Mouse (Mus musculus) intestine, embryonic 16.5 days (tissue): ENCODE data around the gene Cdhr3. TPM values are rescaled to one million over a fixed set of nuclear protein-coding genes. Genes with fewer than 3 reads are reported as not detected.
A peak's percentile ranks its signal among the peaks of the same experiment; 100 is the strongest.

Source experiments
- ATAC-seq: fragments of 200-750 bp; cut with Nextera tagmentation; 2 replicates; pipeline ENCODE4 v1.8.0; 2017; ENCODE audit warnings: moderate TSS enrichment, moderate library complexity
- H3K27ac ChIP-seq: fragments of 300-500 bp; sonication (generic); 2 replicates; pipeline ENCODE4 v1.5.1; 2014; ENCODE audit warnings: mild to moderate bottlenecking, low read length
- H3K27me3 ChIP-seq: fragments of 300-500 bp; sonication (generic); replicated peaks from 2 replicates; pipeline ENCODE4 v1.6.1; 2014; ENCODE audit warnings: low read length, control low read depth, mixed read lengths; ENCODE audit not compliant: control insufficient read depth, insufficient read depth
- H3K36me3 ChIP-seq: fragments of 300-500 bp; sonication (generic); 2 replicates; pipeline ENCODE4 v1.6.1; 2014; ENCODE audit warnings: low read length, control low read depth; ENCODE audit not compliant: control insufficient read depth, insufficient read depth
- H3K4me1 ChIP-seq: fragments of 300-500 bp; sonication (generic); 2 replicates; pipeline ENCODE4 v1.6.1; 2014; ENCODE audit warnings: low read length, control low read depth, mixed read lengths; ENCODE audit not compliant: control insufficient read depth, insufficient read depth
- H3K4me2 ChIP-seq: fragments of 300-500 bp; sonication (generic); 2 replicates; pipeline ENCODE4 v1.6.1; 2014; ENCODE audit warnings: low read depth, low read length, control low read depth
- H3K4me3 ChIP-seq: fragments of 300-500 bp; sonication (generic); 2 replicates; pipeline ENCODE4 v1.5.1; 2014; ENCODE audit warnings: mild to moderate bottlenecking, low read length
- H3K9ac ChIP-seq: fragments of 300-500 bp; sonication (generic); 2 replicates; pipeline ENCODE4 v1.6.1; 2014; ENCODE audit warnings: low read depth, low read length
- H3K9me3 ChIP-seq: fragments of 300-500 bp; sonication (generic); 2 replicates; pipeline ENCODE4 v1.6.1; 2016; ENCODE audit warnings: low read length, control low read depth; ENCODE audit not compliant: control insufficient read depth
- WGBS: fragments of 180-500 bp; shearing (Covaris S2); extraction: QIAGEN DNeasy Blood & Tissue Kit; methylation state at CpG from one replicate; pipeline ENCODE4 v1.1.7; 2014; 5-methylcytosine and 5-hydroxymethylcytosine counted together
- polyA plus RNA-seq: library from polyadenylated mRNA; unstranded; fragments of >200 nt; fragmentation: Nextera tagmentation; extraction: Ambion mirVana; gene quantifications from 2 replicates; pipeline ENCODE4 v1.2.1, GENCODE M21; 2015

Gene Cdhr3
- polyA plus RNA-seq, 1 experiment from 2014 or later = 0.04 TPM

- no peak for ATAC-seq
- Histone ChIP-seq H3K27ac (no peak overlapping the region), H3K36me3 (no peaks in the 10 kb centered on the region), H3K4me2 (no peak overlapping the region), H3K9me3 (no peaks in the 10 kb centered on the region), H3K4me1 (peaks cover 3% of the 10 kb centered on the region; the same call in 1 of the 2 replicates), H3K9ac (no peak overlapping the region), H3K4me3 (no peak overlapping the region), H3K27me3 (no peaks in the 10 kb centered on the region)
- 55% methylated on average over 5 of the region's 5 CpGs for WGBS
Measured at GRCm38 (mm10) chr12:33086151-33086550, 6.5 kb downstream of the Cdhr3 start.

DNA sequence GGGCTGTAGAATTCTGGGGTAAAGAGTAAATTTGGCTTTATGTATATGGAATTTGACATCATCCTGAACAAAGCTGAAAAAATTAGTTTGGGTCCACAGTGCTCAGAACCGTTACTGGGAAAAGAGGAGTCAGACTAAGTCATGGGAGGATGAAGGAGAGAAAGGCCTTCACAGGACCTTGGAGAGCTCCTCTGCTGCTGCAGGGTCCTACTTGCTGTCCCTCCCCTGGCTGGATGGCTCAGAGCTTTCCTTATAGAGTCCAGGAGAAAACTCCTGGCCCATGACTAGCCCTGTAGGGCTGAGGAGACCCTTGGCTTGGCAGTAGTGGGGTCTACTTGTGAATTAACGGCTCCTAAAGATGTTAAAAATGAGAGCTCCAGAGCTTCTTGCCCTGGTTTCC lies 8.0 kb downstream of the Cdhr3 start:
- ATAC-seq = 0 out of 2 replicates have a peak, but pooled peaks have one; percentile 50
- no peak overlapping the region for H3K27ac ChIP-seq
- H3K27me3 ChIP-seq = no peaks in the 10 kb centered on the region
- H3K4me3 ChIP-seq = no peak overlapping the region
- no peak overlapping the region for H3K4me2 ChIP-seq
- H3K9me3 ChIP-seq = no peaks in the 10 kb centered on the region
- WGBS = 34% methylated on average over 2 of the region's 2 CpGs
- no peaks in the 10 kb centered on the region for H3K36me3 ChIP-seq
- peaks cover 3% of the 10 kb centered on the region; the same call in 1 of the 2 replicates for H3K4me1 ChIP-seq
- no peak overlapping the region for H3K9ac ChIP-seq

DNA sequence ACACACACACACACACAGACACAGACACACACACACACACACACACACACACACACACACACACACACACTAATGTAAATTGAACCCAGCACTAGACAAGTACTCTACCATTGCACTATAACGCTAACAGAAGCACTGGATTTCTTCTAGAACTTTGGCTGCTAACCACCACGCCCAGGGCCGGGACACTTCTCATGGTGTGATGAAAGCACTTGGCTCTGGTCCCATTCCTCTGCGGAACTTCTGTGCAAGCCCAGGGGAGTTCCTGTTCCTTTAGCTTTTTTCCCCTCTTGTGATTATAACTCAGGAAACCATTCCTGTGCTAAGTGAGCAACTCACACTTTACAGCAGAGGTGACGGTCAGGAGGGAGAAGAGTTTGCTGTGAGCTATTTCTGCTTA lies 9.3 kb downstream of the Cdhr3 start:
- Histone ChIP-seq H3K4me2 (no peak overlapping the region), H3K36me3 (no peaks in the 10 kb centered on the region), H3K4me1 (peaks cover 7% of the 10 kb centered on the region; the same call in 1 of the 2 replicates), H3K9me3 (no peaks in the 10 kb centered on the region), H3K27me3 (no peaks in the 10 kb centered on the region; the same call in 1 of the 2 replicates), H3K27ac (no peak overlapping the region), H3K9ac (no peak overlapping the region), H3K4me3 (no peak overlapping the region)
- WGBS = 33% methylated on average over 5 of the region's 5 CpGs
- ATAC-seq = peak; percentile 53; the same call in 1 of the 2 replicates

GRCm38 (mm10) chr12:33076309-33076708 lies 16.4 kb downstream of the Cdhr3 start:
- no peak for ATAC-seq
- H3K4me1 ChIP-seq = 0 out of 2 replicates have a peak, but pooled peaks cover 3% of the 10 kb centered on the region
- WGBS = 34% methylated on average over 3 of the region's 3 CpGs
- H3K36me3 ChIP-seq = no peaks in the 10 kb centered on the region
- H3K9me3 ChIP-seq = no peaks in the 10 kb centered on the region
- no peak overlapping the region for H3K9ac ChIP-seq
- no peak overlapping the region for H3K4me3 ChIP-seq
- no peak overlapping the region for H3K4me2 ChIP-seq
- no peak overlapping the region for H3K27ac ChIP-seq
- H3K27me3 ChIP-seq = no peaks in the 10 kb centered on the region; the same call in 1 of the 2 replicates

- H3K27me3 ChIP-seq = no peaks in the 10 kb centered on the region
- no peak for ATAC-seq
- H3K4me2 ChIP-seq = no peak overlapping the region
- no peak overlapping the region for H3K4me3 ChIP-seq
- 54% methylated on average over 8 of the region's 8 CpGs for WGBS
- H3K36me3 ChIP-seq = no peaks in the 10 kb centered on the region
- H3K4me1 ChIP-seq = no peaks in the 10 kb centered on the region
- no peak overlapping the region for H3K27ac ChIP-seq
- H3K9ac ChIP-seq = no peak overlapping the region; the same call in 1 of the 2 replicates
- no peaks in the 10 kb centered on the region for H3K9me3 ChIP-seq
Measured at GRCm38 (mm10) chr12:33071901-33072672, 20.6 kb downstream of the Cdhr3 start.

DNA sequence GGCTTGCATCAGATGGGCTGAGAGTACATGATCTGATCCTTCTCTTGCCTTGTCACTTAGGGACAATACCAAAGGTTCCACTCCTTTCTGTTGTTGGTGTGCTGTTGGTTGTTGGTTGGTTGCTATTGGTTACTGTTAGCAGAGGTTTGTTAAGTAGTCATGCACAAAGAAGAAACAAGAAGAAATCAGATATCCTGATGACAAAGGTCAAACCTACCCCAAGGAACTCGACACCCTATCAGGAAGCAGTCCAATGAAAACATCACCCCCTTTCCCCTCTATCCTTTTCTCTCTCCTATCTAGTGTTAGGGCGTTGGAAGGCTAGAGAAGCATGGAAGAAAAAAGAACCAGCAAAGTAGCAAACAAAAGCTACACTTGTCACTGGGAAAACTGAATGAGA lies 23.7 kb downstream of the Cdhr3 start:
- no peaks in the 10 kb centered on the region for H3K4me1 ChIP-seq
- H3K36me3 ChIP-seq = no peaks in the 10 kb centered on the region
- peak; percentile 52 for ATAC-seq
- 64% methylated on average over 2 of the region's 2 CpGs for WGBS
- no peaks in the 10 kb centered on the region for H3K9me3 ChIP-seq
- H3K27me3 ChIP-seq = no peaks in the 10 kb centered on the region
- no peak overlapping the region for H3K4me3 ChIP-seq
- H3K27ac ChIP-seq = no peak overlapping the region
- H3K9ac ChIP-seq = no peak overlapping the region
- no peak overlapping the region for H3K4me2 ChIP-seq

GRCm38 (mm10) chr12:33066355-33066754 lies 26.3 kb downstream of the Cdhr3 start:
- Histone ChIP-seq H3K4me3 (no peak overlapping the region), H3K27me3 (no peaks in the 10 kb centered on the region), H3K36me3 (no peaks in the 10 kb centered on the region), H3K4me1 (peaks cover 6% of the 10 kb centered on the region; the same call in 1 of the 2 replicates), H3K9ac (no peak overlapping the region), H3K9me3 (no peaks in the 10 kb centered on the region), H3K27ac (no peak overlapping the region), H3K4me2 (no peak overlapping the region)
- 53% methylated on average over 4 of the region's 4 CpGs for WGBS
- no peak for ATAC-seq

GRCm38 (mm10) chr12:33065162-33065561 lies 27.5 kb downstream of the Cdhr3 start:
- Histone ChIP-seq H3K9me3 (no peaks in the 10 kb centered on the region), H3K4me1 (peaks cover 7% of the 10 kb centered on the region; the same call in 1 of the 2 replicates), H3K4me3 (no peak overlapping the region), H3K4me2 (no peak overlapping the region), H3K27me3 (no peaks in the 10 kb centered on the region), H3K27ac (no peak overlapping the region), H3K36me3 (no peaks in the 10 kb centered on the region), H3K9ac (no peak overlapping the region)
- ATAC-seq = no peak
- 76% methylated on average over 3 of the region's 3 CpGs for WGBS

DNA sequence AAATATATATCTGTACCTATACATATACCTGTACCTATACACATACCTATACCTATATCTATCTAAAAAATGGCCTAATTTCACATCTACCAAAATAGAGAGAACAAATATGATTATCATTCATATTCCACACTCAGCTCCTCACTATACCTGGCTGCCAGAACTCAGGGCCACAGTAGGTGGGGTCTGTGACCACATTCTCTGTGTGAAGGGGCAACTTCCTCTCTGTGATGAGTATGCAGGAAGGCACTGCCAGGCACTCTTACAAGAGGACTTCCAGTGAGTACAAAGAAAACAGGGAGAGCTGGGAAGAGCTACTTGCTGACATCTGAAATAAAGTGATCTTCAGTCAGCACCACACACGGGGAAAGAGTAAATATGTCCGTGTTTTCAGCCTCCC lies 28.4 kb downstream of the Cdhr3 start:
- Histone ChIP-seq H3K27me3 (no peaks in the 10 kb centered on the region), H3K4me2 (no peak overlapping the region), H3K36me3 (no peaks in the 10 kb centered on the region), H3K4me3 (no peak overlapping the region), H3K9me3 (no peaks in the 10 kb centered on the region), H3K9ac (no peak overlapping the region), H3K4me1 (peaks cover 7% of the 10 kb centered on the region; the same call in 1 of the 2 replicates), H3K27ac (no peak overlapping the region)
- no peak for ATAC-seq
- WGBS = 35% methylated on average over 2 of the region's 2 CpGs
